Mouse (Mus musculus) MEL (cell line): ENCODE measurements around the gene Ccdc32. TPM values are rescaled to one million over a fixed set of nuclear protein-coding genes. Genes with fewer than 3 reads are reported as not detected.

Experiments
- DNase-seq: peaks from one replicate; pipeline ENCODE4 v3.0.0; 2011; ENCODE audit warnings: low read depth, low spot score
- H3K27ac ChIP-seq: 2 replicates; pipeline ENCODE4 v1.5.1; 2012; ENCODE audit warnings: low read depth, mild to moderate bottlenecking, control low read depth, low read length, moderate library complexity; ENCODE audit not compliant: control insufficient read depth
- H3K27me3 ChIP-seq, 2 experiments: fragments of 150-350 bp in 1 of 2; sonication (generic) in 1 of 2; 2 replicates each; pipeline ENCODE4 v1.6.1; 2012; ENCODE audit warnings: low read length in 2 of 2, mild to moderate bottlenecking in 2 of 2, improper control_type of control experiment in 1 of 2, moderate library complexity in 1 of 2; ENCODE audit not compliant: insufficient read depth in 2 of 2, control insufficient read depth in 1 of 2
- H3K36me3 ChIP-seq, 2 experiments: 2 replicates each; pipeline ENCODE4 v1.6.1; 2012 to 2014; ENCODE audit warnings: low read length in 2 of 2, improper control_type of control experiment in 1 of 2, inconsistent platforms in 1 of 2, mild to moderate bottlenecking in 1 of 2; ENCODE audit not compliant: insufficient read depth in 2 of 2, control insufficient read depth in 1 of 2
- H3K4me1 ChIP-seq, 2 experiments: fragments of 150-350 bp in 1 of 2; sonication (generic) in 1 of 2; 2 replicates each; pipeline ENCODE4 v1.6.1; 2012; ENCODE audit warnings: low read length in 2 of 2, improper control_type of control experiment in 1 of 2, mild to moderate bottlenecking in 1 of 2; ENCODE audit not compliant: insufficient read depth in 2 of 2, control insufficient read depth in 1 of 2
- H3K4me3 ChIP-seq, 2 experiments: fragments of 150-350 bp in 1 of 2; sonication (generic) in 1 of 2; 2 replicates each; pipeline ENCODE4 v1.5.1; 2012; ENCODE audit warnings: low read depth in 2 of 2, low read length in 2 of 2, mild to moderate bottlenecking in 2 of 2, moderate library complexity in 2 of 2, control low read depth in 1 of 2, improper control_type of control experiment in 1 of 2; ENCODE audit not compliant: control insufficient read depth in 1 of 2, insufficient read depth in 1 of 2
- H3K79me2 ChIP-seq: 2 replicates; pipeline ENCODE4 v1.6.1; 2012; ENCODE audit warnings: mild to moderate bottlenecking, low read length, moderate library complexity; ENCODE audit not compliant: control insufficient read depth, poor library complexity, insufficient read depth
- H3K9ac ChIP-seq: 2 replicates; pipeline ENCODE4 v1.6.1; 2012; ENCODE audit warnings: low read depth, mild to moderate bottlenecking, control low read depth, low read length, moderate library complexity; ENCODE audit not compliant: control insufficient read depth, poor library complexity, severe bottlenecking
- H3K9me3 ChIP-seq: fragments of 150-350 bp; sonication (generic); replicated peaks from 2 replicates; pipeline ENCODE4 v1.6.1; 2012; ENCODE audit warnings: mild to moderate bottlenecking, low read length, improper control_type of control experiment, moderate library complexity; ENCODE audit not compliant: insufficient read depth
- BHLHE40 ChIP-seq: IDR thresholded peaks from 2 replicates; pipeline ENCODE4 v1.6.1; 2012; ENCODE audit warnings: low read depth, mild to moderate bottlenecking, inconsistent platforms, low read length, improper control_type of control experiment, borderline replicate concordance
- CTCF ChIP-seq, 3 experiments: IDR thresholded peaks in 2 of 3; conservative IDR thresholded peaks in 1 of 3; 2 replicates each; pipeline ENCODE4 v1.5.1; 2011 to 2012; ENCODE audit warnings: low read length in 3 of 3, low read depth in 2 of 3, mild to moderate bottlenecking in 2 of 3, improper control_type of control experiment in 1 of 3, inconsistent platforms in 1 of 3, mixed read lengths in 1 of 3, moderate library complexity in 1 of 3; ENCODE audit not compliant: control insufficient read depth in 1 of 3, insufficient read depth in 1 of 3, poor library complexity in 1 of 3, severe bottlenecking in 1 of 3
- E2F4 ChIP-seq: IDR thresholded peaks from 2 replicates; pipeline ENCODE4 v1.6.1; 2011; ENCODE audit warnings: low read depth, low read length, improper control_type of control experiment, borderline replicate concordance
- EP300 ChIP-seq, 2 experiments: IDR thresholded peaks; 2 replicates each; pipeline ENCODE4 v1.6.1; 2011; ENCODE audit warnings: improper control_type of control experiment in 2 of 2, low read length in 2 of 2, low read depth in 1 of 2, mild to moderate bottlenecking in 1 of 2
- GABPA ChIP-seq: IDR thresholded peaks from 2 replicates; pipeline ENCODE4 v1.6.1; 2012; ENCODE audit warnings: low read depth, mild to moderate bottlenecking, inconsistent platforms, low read length, improper control_type of control experiment, moderate library complexity
- GATA1 ChIP-seq: IDR thresholded peaks from 2 replicates; pipeline ENCODE4 v1.6.1; 2011; ENCODE audit warnings: low read depth, low read length, improper control_type of control experiment
- MAFK ChIP-seq: IDR thresholded peaks from 2 replicates; pipeline ENCODE4 v1.6.1; 2011; ENCODE audit warnings: low read depth, mild to moderate bottlenecking, low read length, improper control_type of control experiment, borderline replicate concordance
- MAZ ChIP-seq: IDR thresholded peaks from 2 replicates; pipeline ENCODE4 v1.6.1; 2012; ENCODE audit warnings: low read depth, mild to moderate bottlenecking, inconsistent platforms, low read length, improper control_type of control experiment
- MEF2A ChIP-seq: IDR thresholded peaks from 2 replicates; pipeline ENCODE4 v1.6.1; 2014; ENCODE audit warnings: low read depth, mild to moderate bottlenecking, inconsistent platforms, low read length, improper control_type of control experiment; ENCODE audit not compliant: poor library complexity, insufficient replicate concordance, severe bottlenecking; ENCODE audit errors: extremely low read depth
- MXI1 ChIP-seq: IDR thresholded peaks from 2 replicates; pipeline ENCODE4 v1.6.1; 2011; ENCODE audit warnings: mild to moderate bottlenecking, low read depth, low read length, improper control_type of control experiment
- MYB ChIP-seq: IDR thresholded peaks from 2 replicates; pipeline ENCODE4 v1.6.1; 2011; ENCODE audit warnings: mild to moderate bottlenecking, low read depth, low read length, improper control_type of control experiment
- MYC ChIP-seq: IDR thresholded peaks from 2 replicates; pipeline ENCODE4 v1.6.1; 2011; ENCODE audit warnings: low read depth, mild to moderate bottlenecking, low read length, improper control_type of control experiment, moderate library complexity
- NELFE ChIP-seq: IDR thresholded peaks from 2 replicates; pipeline ENCODE4 v1.6.1; 2011; ENCODE audit warnings: low read depth, low read length, improper control_type of control experiment
- NRF1 ChIP-seq: IDR thresholded peaks from 2 replicates; pipeline ENCODE4 v1.6.1; 2014; ENCODE audit warnings: low read depth, mild to moderate bottlenecking, inconsistent platforms, low read length, improper control_type of control experiment, moderate library complexity; ENCODE audit not compliant: poor library complexity, insufficient read depth, severe bottlenecking
- POLR2A ChIP-seq, 2 experiments: IDR thresholded peaks; 2 replicates each; pipeline ENCODE4 v1.6.1; 2011 to 2012; ENCODE audit warnings: low read length in 2 of 2, mild to moderate bottlenecking in 2 of 2, control low read depth in 1 of 2, improper control_type of control experiment in 1 of 2, low read depth in 1 of 2, moderate library complexity in 1 of 2; ENCODE audit not compliant: control insufficient read depth in 1 of 2, insufficient read depth in 1 of 2, poor library complexity in 1 of 2
- POLR2AphosphoS2 ChIP-seq: IDR thresholded peaks from 2 replicates; pipeline ENCODE4 v1.6.1; 2011; ENCODE audit warnings: low read length, improper control_type of control experiment
- POLR2AphosphoS5 ChIP-seq: IDR thresholded peaks from 2 replicates; pipeline ENCODE4 v1.6.1; 2012; ENCODE audit warnings: low read depth, borderline replicate concordance, mild to moderate bottlenecking, inconsistent platforms, low read length, moderate library complexity, mixed read lengths
- RAD21 ChIP-seq: IDR thresholded peaks from 2 replicates; pipeline ENCODE4 v1.6.1; 2011; ENCODE audit warnings: mild to moderate bottlenecking, low read depth, low read length, improper control_type of control experiment
- RCOR1 ChIP-seq: IDR thresholded peaks from 2 replicates; pipeline ENCODE4 v1.6.1; 2012; ENCODE audit warnings: low read depth, mild to moderate bottlenecking, inconsistent platforms, low read length, improper control_type of control experiment
- SIN3A ChIP-seq: IDR thresholded peaks from 2 replicates; pipeline ENCODE4 v1.6.1; 2012; ENCODE audit warnings: low read length, improper control_type of control experiment, inconsistent platforms
- SMC3 ChIP-seq: IDR thresholded peaks from 2 replicates; pipeline ENCODE4 v1.6.1; 2011; ENCODE audit warnings: low read depth, low read length, improper control_type of control experiment
- TAL1 ChIP-seq: IDR thresholded peaks from 2 replicates; pipeline ENCODE4 v1.6.1; 2012; ENCODE audit warnings: mild to moderate bottlenecking, inconsistent platforms, low read length, moderate library complexity, mixed read lengths
- TBP ChIP-seq: IDR thresholded peaks from 2 replicates; pipeline ENCODE4 v1.8.0; 2011; ENCODE audit warnings: low read depth, low read length, improper control_type of control experiment
- UBTF ChIP-seq: IDR thresholded peaks from 2 replicates; pipeline ENCODE4 v1.6.1; 2012; ENCODE audit warnings: low read depth, mild to moderate bottlenecking, inconsistent platforms, low read length, improper control_type of control experiment, moderate library complexity, borderline replicate concordance; ENCODE audit not compliant: insufficient read depth
- USF1 ChIP-seq: IDR thresholded peaks from 2 replicates; pipeline ENCODE4 v1.6.1; 2014; ENCODE audit warnings: low read depth, mild to moderate bottlenecking, inconsistent platforms, low read length, improper control_type of control experiment, moderate library complexity
- ZNF384 ChIP-seq: IDR thresholded peaks from 2 replicates; pipeline ENCODE4 v1.6.1; 2012; ENCODE audit warnings: low read depth, mild to moderate bottlenecking, inconsistent platforms, low read length, improper control_type of control experiment
- polyA plus RNA-seq, 2 experiments: library from polyadenylated mRNA; stranded (reverse) in 1 of 2; unstranded in 1 of 2; fragments of >175 nt in 1 of 2; fragments of >200 nt in 1 of 2; gene quantifications; 2 replicates each; pipeline versions ENCODE4 v1.2.1 to v1.2.4; 2012; ENCODE audit warnings: low replicate concordance in 2 of 2, low read depth in 1 of 2; ENCODE audit not compliant: insufficient read length in 2 of 2, insufficient read depth in 1 of 2, missing spikeins in 1 of 2
- total RNA-seq: library from RNA; depleted of rRNA; stranded (reverse); fragments of 300-350 nt; gene quantifications from 2 replicates; pipeline ENCODE4 v1.2.3, GENCODE M21; 2012

The Ccdc32 gene
- total and polyA plus RNA-seq, 3 experiments = 15.0 to 18.7 TPM; not detected in 1

- TF ChIP-seq GATA1 = peak; percentile 94
- no peak for TF ChIP-seq MAFK
- peak; percentile 91 to 96 for TF ChIP-seq EP300 (IDR thresholded peaks at IDR 0.05; ENCODE audit: low read depth in 1 of 2, low read length in 2 of 2)
- TF ChIP-seq, all 39 proteins: peak for 15
These were observed 4.5 kb downstream of the Ccdc32 start (continued) for GRCm38 (mm10) chr2:119024536-119025238.

- Histone ChIP-seq H3K9me3 (no peaks in the 10 kb centered on the region), H3K4me3 (no peak overlapping the region), H3K36me3 (peaks cover 2 to 30% of the 10 kb centered on the region in 2 experiments), H3K4me1 (peaks cover 7 to 15% of the 10 kb centered on the region in 2 experiments), H3K9ac (no peak overlapping the region)
- TF ChIP-seq POLR2AphosphoS2 (no peak), CTCF (IDR thresholded peaks at IDR 0.05 in 2 of 3, conservative IDR thresholded peaks at IDR 0.05 in 1 of 3; ENCODE audit: control insufficient read depth in 1 of 3, insufficient read depth in 1 of 3, low read depth in 2 of 3, low read length in 3 of 3, poor library complexity in 1 of 3, severe bottlenecking in 1 of 3) (no peak), TBP (no peak), MEF2A (no peak), POLR2A (IDR thresholded peaks at IDR 0.05; ENCODE audit: control insufficient read depth in 1 of 2, insufficient read depth in 1 of 2, low read depth in 1 of 2, low read length in 2 of 2, poor library complexity in 1 of 2) (no peak), ZNF384 (no peak), USF1 (no peak), SIN3A (no peak), SMC3 (no peak), MAFK (no peak), GABPA (no peak), MAZ (no peak), RCOR1 (no peak), MXI1 (no peak), TAL1 (no peak)
- TF ChIP-seq, all 39 proteins: peak for 0
- Histone ChIP-seq H3K79me2 (peaks cover 1% of the 10 kb centered on the region), H3K27ac (no peak overlapping the region), H3K27me3 (no peaks in the 10 kb centered on the region)
- no peak for DNase-seq
These were observed 6.0 kb downstream of the Ccdc32 start for GRCm38 (mm10) chr2:119023154-119023660.

GRCm38 (mm10) chr2:119019538-119019937, 9.7 kb downstream of the Ccdc32 start:
- Histone ChIP-seq H3K27ac (no peak overlapping the region), H3K79me2 (no peaks in the 10 kb centered on the region), H3K36me3 (peaks cover 4 to 14% of the 10 kb centered on the region in 2 experiments), H3K4me1 (peaks cover 3 to 20% of the 10 kb centered on the region in 2 experiments), H3K9me3 (no peaks in the 10 kb centered on the region), H3K27me3 (no peaks in the 10 kb centered on the region), H3K9ac (no peak overlapping the region), H3K4me3 (no peak overlapping the region)
- TF ChIP-seq NRF1 (no peak), ZNF384 (no peak), BHLHE40 (no peak), EP300 (IDR thresholded peaks at IDR 0.05; ENCODE audit: low read depth in 1 of 2, low read length in 2 of 2) (no peak), MAFK (no peak), MYC (no peak), MYB (no peak), NELFE (no peak), RAD21 (no peak), UBTF (no peak), MAZ (no peak), TBP (no peak), E2F4 (no peak), POLR2AphosphoS5 (no peak)
- no peak for DNase-seq
